Mouse (Mus musculus): ENCODE data around the gene Ilk.

The Ilk gene

DNA sequence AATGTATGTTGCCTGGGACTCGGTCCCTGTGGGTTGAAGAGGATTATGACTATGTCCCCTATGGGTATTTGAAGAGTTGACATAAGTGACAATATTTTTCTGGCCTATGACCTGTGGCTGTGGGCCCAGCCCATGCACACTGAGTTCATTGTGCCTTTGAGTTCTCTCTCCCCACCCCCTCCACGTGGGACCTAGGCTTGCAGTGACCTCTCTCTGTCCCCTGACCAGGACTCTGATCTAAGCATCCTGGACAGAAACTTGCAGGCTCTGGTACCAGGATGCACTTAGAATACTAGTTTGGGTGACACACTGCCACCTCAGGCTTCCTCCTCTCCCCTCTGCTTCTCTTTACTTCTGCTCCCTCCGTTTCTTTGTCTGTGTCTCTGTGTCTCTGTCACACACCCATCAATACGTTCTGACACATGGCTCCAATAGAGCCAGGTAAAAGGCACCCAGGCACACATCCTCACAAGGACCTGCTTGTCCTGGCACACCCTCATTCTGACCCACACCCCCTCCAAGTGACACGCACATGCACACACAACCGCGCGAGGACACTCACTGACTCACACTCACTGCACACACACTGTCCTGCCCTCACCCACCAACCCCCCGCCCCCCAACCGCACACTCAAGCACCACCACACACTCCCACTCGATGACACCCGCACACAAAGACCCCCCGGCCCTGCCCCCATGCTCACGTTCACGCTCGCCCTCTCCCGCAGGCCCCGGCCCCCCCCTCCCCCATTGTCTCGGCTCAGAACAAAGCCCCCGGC, 50.3 kb downstream of the Ilk start:
- DNase-seq, result no peak

DNA sequence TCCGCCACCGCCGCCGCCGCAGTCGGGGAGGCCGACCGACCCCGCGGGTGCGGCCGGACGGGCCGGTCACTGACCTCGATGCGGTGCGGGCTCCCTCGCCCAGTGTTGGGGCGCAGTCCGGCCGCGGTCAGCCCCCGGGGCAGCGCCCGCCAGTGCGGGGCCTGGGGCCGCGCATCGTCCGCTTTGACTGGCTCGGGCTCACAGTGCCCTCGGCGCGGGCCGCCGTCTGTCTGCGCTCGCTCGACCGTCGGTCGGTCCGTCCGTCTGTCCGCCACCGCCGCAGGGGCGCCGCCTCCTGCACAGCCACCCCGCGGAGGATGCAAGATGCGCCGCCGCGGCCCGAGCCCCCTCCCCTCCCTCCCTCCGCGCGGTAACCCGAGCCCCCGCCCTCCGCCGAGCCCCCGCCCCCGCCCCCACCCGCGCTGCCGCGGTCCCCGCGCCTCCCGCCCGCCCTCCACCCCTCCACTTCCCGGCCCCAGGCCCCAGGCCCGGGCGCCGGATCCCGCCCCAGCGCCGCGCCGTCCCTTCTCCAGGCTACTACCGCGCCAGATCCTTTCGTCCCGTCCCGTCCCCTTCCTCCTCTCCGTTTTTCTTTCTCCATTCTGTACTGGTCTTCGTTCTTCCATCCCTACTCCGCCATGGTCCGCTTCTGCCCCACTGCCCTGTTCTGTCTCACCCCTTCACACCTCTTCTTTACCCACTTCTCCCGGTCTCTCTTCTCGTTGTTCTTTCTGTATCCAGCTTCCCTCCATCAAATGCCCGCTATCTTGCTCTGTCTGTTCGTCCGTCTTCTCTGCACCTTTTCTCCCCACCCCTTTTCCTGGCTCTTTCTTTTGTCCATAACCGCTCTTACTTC, 51.1 kb downstream of the Ilk start, which contains the start of gene Dchs1:
Gene Dchs1, minus strand, starts transcription at position 370 of the 856 bp plus-strand sequence.
- DNase-seq, result no peak

DNA sequence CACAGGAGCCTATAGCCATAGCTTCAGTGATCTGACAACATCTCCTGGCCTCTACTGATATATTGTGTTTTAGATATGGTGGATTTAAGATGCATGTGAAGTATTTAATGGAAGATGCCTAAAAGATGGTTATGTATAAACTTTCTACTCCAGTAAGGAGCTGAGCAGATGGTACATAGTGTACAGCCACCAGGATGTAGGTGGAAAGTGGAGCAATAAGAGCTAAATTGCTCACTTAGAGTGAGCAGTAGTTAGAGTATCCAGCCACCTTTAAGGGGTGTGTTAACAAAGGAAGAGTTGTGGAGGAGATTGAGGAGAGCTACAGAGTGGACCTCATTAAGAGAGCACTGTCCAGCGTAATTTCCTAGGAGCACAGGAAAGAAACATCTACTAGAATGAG, 54.8 kb downstream of the Ilk start:
- no peak for DNase-seq
